Mouse (Mus musculus): ENCODE measurements around the gene Gm10306.

GRCm38 (mm10) chr4:94557145-94557544, 799 bp downstream of the Gm10306 start:
- TF ChIP-seq POLR2A (IDR thresholded peaks at IDR 0.05; ENCODE audit: low read depth, low read length) (no peak), CTCF (conservative IDR thresholded peaks at IDR 0.05 in 1 of 2, IDR thresholded peaks at IDR 0.05 in 1 of 2; ENCODE audit: low read depth in 2 of 2, low read length in 2 of 2) (no peak), MEF2A (IDR thresholded peaks at IDR 0.05; ENCODE audit: borderline replicate concordance, low read depth, low read length) (no peak), MXI1 (IDR thresholded peaks at IDR 0.05; ENCODE audit: low read depth, low read length) (no peak), GABPA (IDR thresholded peaks at IDR 0.05; ENCODE audit: insufficient replicate concordance, low read depth, low read length) (no peak), MAZ (IDR thresholded peaks at IDR 0.05; ENCODE audit: low read depth, low read length) (no peak), UBTF (IDR thresholded peaks at IDR 0.05; ENCODE audit: low read depth, low read length) (no peak), EP300 (IDR thresholded peaks at IDR 0.05; ENCODE audit: low read length) (no peak), ZNF384 (IDR thresholded peaks at IDR 0.05; ENCODE audit: low read depth, low read length) (no peak)
